Mouse (Mus musculus): ENCODE measurements around the gene Cited2.

DNA sequence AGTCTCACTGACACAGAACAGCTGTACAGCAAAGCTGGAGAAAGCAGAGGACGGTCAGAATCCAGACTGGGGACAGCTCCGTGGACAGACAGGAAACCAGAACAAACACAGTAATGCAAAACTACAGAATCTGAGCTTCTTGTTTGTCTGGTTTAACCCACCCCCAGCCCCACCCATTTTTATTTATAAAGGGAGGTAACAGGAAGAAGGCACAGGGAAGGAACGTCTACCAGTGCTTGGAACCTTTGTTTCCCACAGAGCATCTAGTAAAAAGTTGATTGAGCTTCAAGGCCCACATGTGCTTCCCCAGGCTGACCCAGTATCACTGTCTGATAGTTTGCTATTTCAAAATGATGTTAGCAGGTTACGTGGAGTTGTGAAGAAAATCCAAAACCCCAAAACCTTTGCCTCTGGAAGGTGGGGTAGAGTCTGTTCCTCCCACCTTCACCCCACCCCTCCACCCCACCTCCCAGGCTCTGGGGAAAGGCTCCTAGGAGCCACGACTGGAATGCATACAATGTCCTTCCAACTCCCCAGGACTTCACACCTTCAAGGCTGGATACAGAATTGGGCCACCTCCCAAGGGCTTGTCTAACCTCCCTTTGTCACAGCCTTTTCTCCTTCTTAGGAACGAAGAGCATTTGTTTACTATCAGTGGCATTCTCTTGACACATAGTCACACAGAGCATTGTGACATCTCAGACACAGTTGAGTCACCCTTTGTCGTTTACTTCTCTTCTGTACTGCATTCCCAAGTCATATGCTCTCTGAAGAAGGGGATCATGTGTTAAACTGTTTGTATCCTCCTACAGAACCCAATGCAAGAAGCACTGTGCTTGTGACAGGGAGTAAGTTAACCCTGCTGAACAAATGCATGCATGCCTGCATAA is 25.4 kb upstream of the Cited2 start:
- TF ChIP-seq POLR2A (IDR thresholded peaks at IDR 0.05; ENCODE audit: borderline replicate concordance, extremely low read depth, low read depth, low read length) (no peak), CTCF (IDR thresholded peaks at IDR 0.05; ENCODE audit: insufficient read depth, low read length) (no peak)

Measured in lung, adult 2 months (tissue).